Mouse (Mus musculus): Measurements from ENCODE around the gene Gm14085. TPM values are rescaled to one million over a fixed set of nuclear protein-coding genes. Genes with fewer than 3 reads are reported as not detected.

Gene Gm14085
- polyA plus RNA-seq, 1 experiment, result 0.38 TPM

GRCm38 (mm10) chr2:122534671-122535070 is 49.9 kb downstream of the Gm14085 start:
- Histone ChIP-seq H3K4me3 (replicated peaks; ENCODE audit: extremely low read depth, low read depth, low read length) (no peak overlapping the region), H3K4me1 (ENCODE audit: control insufficient read depth, insufficient read depth, low read length) (no peaks in the 10 kb centered on the region)
- DNase-seq, result no peak
- WGBS, result 81% methylated on average over 2 of the region's 2 CpGs
- TF ChIP-seq CTCF (IDR thresholded peaks at IDR 0.05; ENCODE audit: insufficient read depth, low read length) (no peak), POLR2A (IDR thresholded peaks at IDR 0.05; ENCODE audit: borderline replicate concordance, extremely low read depth, low read depth, low read length) (no peak)

- DNase-seq, result no peak
- TF ChIP-seq POLR2A (IDR thresholded peaks at IDR 0.05; ENCODE audit: borderline replicate concordance, extremely low read depth, low read depth, low read length) (no peak), CTCF (IDR thresholded peaks at IDR 0.05; ENCODE audit: insufficient read depth, low read length) (peak; percentile 39; the same call in 1 of the 2 replicates)
- 31% methylated on average over 2 of the region's 2 CpGs for WGBS
- no peak overlapping the region for H3K4me3 ChIP-seq (replicated peaks; ENCODE audit: extremely low read depth, low read depth, low read length)
- no peaks in the 10 kb centered on the region for H3K4me1 ChIP-seq (ENCODE audit: control insufficient read depth, insufficient read depth, low read length)
Measured at GRCm38 (mm10) chr2:122558317-122558716, 73.6 kb downstream of the Gm14085 start.

- Histone ChIP-seq H3K4me1 (ENCODE audit: control insufficient read depth, insufficient read depth, low read length) (no peaks in the 10 kb centered on the region), H3K4me3 (replicated peaks; ENCODE audit: extremely low read depth, low read depth, low read length) (no peak overlapping the region)
- WGBS, result 90% methylated on average over 5 of the region's 5 CpGs
- no peak for DNase-seq
- TF ChIP-seq CTCF (IDR thresholded peaks at IDR 0.05; ENCODE audit: insufficient read depth, low read length), result no peak
- no peak for TF ChIP-seq POLR2A (IDR thresholded peaks at IDR 0.05; ENCODE audit: borderline replicate concordance, extremely low read depth, low read depth, low read length)
Measured at GRCm38 (mm10) chr2:122561221-122561620, 76.5 kb downstream of the Gm14085 start.

- TF ChIP-seq CTCF (IDR thresholded peaks at IDR 0.05; ENCODE audit: insufficient read depth, low read length) (no peak), POLR2A (IDR thresholded peaks at IDR 0.05; ENCODE audit: borderline replicate concordance, extremely low read depth, low read depth, low read length) (no peak)
- WGBS, result 93% methylated on average over 1 of the region's 1 CpGs
Measured at GRCm38 (mm10) chr2:122562251-122562650, 77.5 kb downstream of the Gm14085 start.

GRCm38 (mm10) chr2:122569439-122569838 is 84.7 kb downstream of the Gm14085 start:
- Histone ChIP-seq H3K4me3 (replicated peaks; ENCODE audit: extremely low read depth, low read depth, low read length) (no peak overlapping the region), H3K4me1 (ENCODE audit: control insufficient read depth, insufficient read depth, low read length) (no peaks in the 10 kb centered on the region)
- 4% methylated on average over 3 of the region's 3 CpGs for WGBS
- TF ChIP-seq POLR2A (IDR thresholded peaks at IDR 0.05; ENCODE audit: borderline replicate concordance, extremely low read depth, low read depth, low read length) (no peak), CTCF (IDR thresholded peaks at IDR 0.05; ENCODE audit: insufficient read depth, low read length) (peak; percentile 87)
- peak; percentile 50 for DNase-seq

More at GRCm38 (mm10) chr2:122562251-122562650, 77.5 kb downstream of the Gm14085 start:
- Histone ChIP-seq H3K4me3 (replicated peaks; ENCODE audit: extremely low read depth, low read depth, low read length) (no peak overlapping the region), H3K4me1 (ENCODE audit: control insufficient read depth, insufficient read depth, low read length) (no peaks in the 10 kb centered on the region)
- no peak for DNase-seq

GRCm38 (mm10) chr2:122570430-122570829 is 85.7 kb downstream of the Gm14085 start:
- TF ChIP-seq CTCF (IDR thresholded peaks at IDR 0.05; ENCODE audit: insufficient read depth, low read length) (no peak), POLR2A (IDR thresholded peaks at IDR 0.05; ENCODE audit: borderline replicate concordance, extremely low read depth, low read depth, low read length) (no peak)
- no peak overlapping the region for H3K4me3 ChIP-seq (replicated peaks; ENCODE audit: extremely low read depth, low read depth, low read length)
- 73% methylated on average over 4 of the region's 4 CpGs for WGBS
- H3K4me1 ChIP-seq (ENCODE audit: control insufficient read depth, insufficient read depth, low read length), result no peaks in the 10 kb centered on the region
- DNase-seq, result no peak

- no peaks in the 10 kb centered on the region for H3K4me1 ChIP-seq (ENCODE audit: control insufficient read depth, insufficient read depth, low read length)
- TF ChIP-seq CTCF (IDR thresholded peaks at IDR 0.05; ENCODE audit: insufficient read depth, low read length) (no peak), POLR2A (IDR thresholded peaks at IDR 0.05; ENCODE audit: borderline replicate concordance, extremely low read depth, low read depth, low read length) (no peak)
- no peak for DNase-seq
- 71% methylated on average over 4 of the region's 4 CpGs for WGBS
- H3K4me3 ChIP-seq (replicated peaks; ENCODE audit: extremely low read depth, low read depth, low read length), result no peak overlapping the region
Measured at GRCm38 (mm10) chr2:122571326-122571725, 86.6 kb downstream of the Gm14085 start.

GRCm38 (mm10) chr2:122572438-122572837 is 87.7 kb downstream of the Gm14085 start:
- H3K4me1 ChIP-seq (ENCODE audit: control insufficient read depth, insufficient read depth, low read length), result no peaks in the 10 kb centered on the region
- TF ChIP-seq POLR2A (IDR thresholded peaks at IDR 0.05; ENCODE audit: borderline replicate concordance, extremely low read depth, low read depth, low read length), result no peak
- TF ChIP-seq CTCF (IDR thresholded peaks at IDR 0.05; ENCODE audit: insufficient read depth, low read length), result no peak
- WGBS, result 68% methylated on average over 1 of the region's 1 CpGs

GRCm38 (mm10) chr2:122575470-122575869 is 90.7 kb downstream of the Gm14085 start:
- WGBS, result 54% methylated on average over 11 of the region's 11 CpGs
- no peak for DNase-seq
- Histone ChIP-seq H3K4me3 (replicated peaks; ENCODE audit: extremely low read depth, low read depth, low read length) (no peak overlapping the region), H3K4me1 (ENCODE audit: control insufficient read depth, insufficient read depth, low read length) (no peaks in the 10 kb centered on the region)
- no peak for TF ChIP-seq CTCF (IDR thresholded peaks at IDR 0.05; ENCODE audit: insufficient read depth, low read length)
- TF ChIP-seq POLR2A (IDR thresholded peaks at IDR 0.05; ENCODE audit: borderline replicate concordance, extremely low read depth, low read depth, low read length), result no peak

More at GRCm38 (mm10) chr2:122572438-122572837, 87.7 kb downstream of the Gm14085 start:
- no peak for DNase-seq
- no peak overlapping the region for H3K4me3 ChIP-seq (replicated peaks; ENCODE audit: extremely low read depth, low read depth, low read length)

GRCm38 (mm10) chr2:122576295-122576694 is 91.6 kb downstream of the Gm14085 start:
- 27% methylated on average over 5 of the region's 5 CpGs for WGBS
- no peak overlapping the region for H3K4me3 ChIP-seq (replicated peaks; ENCODE audit: extremely low read depth, low read depth, low read length)
- TF ChIP-seq CTCF (IDR thresholded peaks at IDR 0.05; ENCODE audit: insufficient read depth, low read length) (no peak), POLR2A (IDR thresholded peaks at IDR 0.05; ENCODE audit: borderline replicate concordance, extremely low read depth, low read depth, low read length) (no peak)
- H3K4me1 ChIP-seq (ENCODE audit: control insufficient read depth, insufficient read depth, low read length), result no peaks in the 10 kb centered on the region
- no peak for DNase-seq

Data from lung, adult 2 months (tissue).